Comparison of ENCODE assay signal across 33 mouse cellular contexts in the genomic region with DNA sequence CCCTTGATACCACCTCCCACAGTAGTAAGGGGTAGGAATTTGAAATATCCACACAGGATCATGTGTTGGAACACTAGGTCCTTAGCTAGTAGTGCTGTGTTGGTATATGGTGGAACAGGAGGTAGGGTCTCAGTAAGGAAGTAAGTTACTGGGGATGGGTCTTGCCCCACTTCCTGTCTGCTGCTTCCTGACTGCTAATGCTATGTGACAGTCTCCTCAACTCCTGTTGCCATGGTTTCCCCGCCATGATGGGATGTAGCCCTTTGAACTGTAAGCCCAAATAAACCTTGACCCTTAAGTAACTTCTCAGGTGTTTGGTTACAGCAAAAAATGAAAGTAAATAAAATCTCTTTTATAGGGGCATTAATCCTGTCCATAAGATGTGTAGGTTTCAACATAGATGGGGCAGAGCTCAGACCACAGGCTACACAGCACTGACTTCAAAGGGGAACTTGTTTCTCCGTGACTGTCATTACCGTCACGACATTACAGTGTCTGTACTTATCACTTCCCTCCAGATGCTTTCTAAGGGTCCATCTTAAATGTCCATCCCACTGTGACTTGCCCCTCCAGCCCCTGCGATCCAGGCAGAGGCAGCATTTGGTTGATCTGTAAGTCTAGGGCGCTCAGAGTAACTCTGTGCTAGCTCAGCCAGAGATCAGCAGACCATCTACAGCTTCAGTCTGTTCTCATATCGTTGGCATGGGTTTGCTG. TPM values are rescaled to one million over a fixed set of nuclear protein-coding genes. Genes with fewer than 3 reads are reported as not detected.
A peak's percentile ranks its signal among the peaks of the same experiment; 100 is the strongest.
DNase-seq lines count a peak whose midpoint lies in the region; ATAC-seq and TF ChIP-seq lines count a peak whose summit lies in the region.
"Had no signal": no experiment of that assay in that cellular context is flagged by ENCODE, and none has a peak within 500 bp of the region (broad histone marks: within the 10 kb centered on the region; RNA-seq: fewer than 3 reads in every experiment).

No protein-coding gene starts in this region.

- H3K27ac ChIP-seq in heart, embryonic 12.5 days (ENCODE audit: poor library complexity, severe bottlenecking) = no peak overlapping the region
- H3K27ac ChIP-seq in MEL (ENCODE audit: control insufficient read depth, low read depth, low read length) = peak overlapping the region; percentile 89
- no peak overlapping the region for H3K27ac ChIP-seq in liver, embryonic 13.5 days
- H3K27ac ChIP-seq: forebrain, embryonic 15.5 days; gastrocnemius, adult 2 months; kidney, embryonic 15.5 days; layer of hippocampus, adult 2 months; left cerebral cortex, adult 2 months; limb, embryonic 13.5 days; liver, embryonic 15.5 days; neural tube, embryonic 12.5 days; stomach, postnatal 0 days had no signal

- ATAC-seq in heart, embryonic 12.5 days (ENCODE audit: insufficient number of reproducible peaks, low FRiP score) = peak; percentile 9; the same call in 1 of the 2 replicates
- ATAC-seq in liver, embryonic 13.5 days (ENCODE audit: low read depth) = 0 out of 2 replicates have a peak, but pooled peaks have one; percentile 20
- no peak for ATAC-seq in megakaryocyte-erythroid progenitor cell, adult 5-6 weeks (replicated peaks; ENCODE audit: low FRiP score, low TSS enrichment, poor library complexity, severe bottlenecking)
- ATAC-seq: forebrain, embryonic 15.5 days; hindbrain, embryonic 16.5 days; midbrain, embryonic 16.5 days; Patski had no signal

- peak; percentile 23 to 52; a peak in 2 of 4 replicates for TF ChIP-seq EP300 in MEL (IDR thresholded peaks at IDR 0.05; ENCODE audit: low read depth in 1 of 2, low read length in 2 of 2)

- WGBS in heart, embryonic 12.5 days = 65% methylated on average over 7 of the region's 7 CpGs
- 26% methylated on average over 7 of the region's 7 CpGs for WGBS in liver, embryonic 13.5 days (ENCODE audit: insufficient replicate concordance)

- no peak overlapping the region for H3K9ac ChIP-seq in heart, embryonic 12.5 days
- peak overlapping the region; percentile 59 for H3K9ac ChIP-seq in MEL (ENCODE audit: control insufficient read depth, low read depth, low read length, poor library complexity, severe bottlenecking)
- H3K9ac ChIP-seq in liver, embryonic 13.5 days = no peak overlapping the region
- H3K9ac ChIP-seq: forebrain, embryonic 15.5 days; kidney, embryonic 15.5 days; limb, embryonic 13.5 days; liver, embryonic 15.5 days; neural tube, embryonic 12.5 days had no signal

- intact Hi-C loops in heart, postnatal 10 days (cut with DNase I) = no loop called here

- no peaks in the 10 kb centered on the region for H3K36me3 ChIP-seq in heart, embryonic 12.5 days
- H3K36me3 ChIP-seq in MEL (ENCODE audit: control insufficient read depth in 1 of 2, insufficient read depth in 2 of 2, low read length in 2 of 2) = peaks cover 0 to 33% of the 10 kb centered on the region in 2 experiments; a peak in 2 of 4 replicates
- H3K36me3 ChIP-seq in liver, embryonic 13.5 days = no peaks in the 10 kb centered on the region
- H3K36me3 ChIP-seq: forebrain, embryonic 15.5 days; kidney, embryonic 15.5 days; limb, embryonic 13.5 days; liver, embryonic 15.5 days; neural tube, embryonic 12.5 days had no signal

- no peak for TF ChIP-seq RAD21 in MEL (IDR thresholded peaks at IDR 0.05; ENCODE audit: low read depth, low read length)

- no peak overlapping the region for H3K4me2 ChIP-seq in heart, embryonic 12.5 days
- H3K4me2 ChIP-seq in liver, embryonic 13.5 days = no peak overlapping the region
- H3K4me2 ChIP-seq: forebrain, embryonic 15.5 days; kidney, embryonic 15.5 days; limb, embryonic 13.5 days; liver, embryonic 15.5 days; midbrain, embryonic 11.5 days; neural tube, embryonic 12.5 days had no signal

- TF ChIP-seq CTCF in MEL (IDR thresholded peaks at IDR 0.05 in 2 of 3, conservative IDR thresholded peaks at IDR 0.05 in 1 of 3; ENCODE audit: control insufficient read depth in 1 of 3, insufficient read depth in 1 of 3, low read depth in 2 of 3, low read length in 3 of 3, poor library complexity in 1 of 3, severe bottlenecking in 1 of 3) = no peak

- no peaks in the 10 kb centered on the region for H3K27me3 ChIP-seq in heart, embryonic 12.5 days (replicated peaks)
- no peaks in the 10 kb centered on the region for H3K27me3 ChIP-seq in MEL (ENCODE audit: control insufficient read depth in 1 of 2, insufficient read depth in 2 of 2, low read length in 2 of 2)
- H3K27me3 ChIP-seq in liver, embryonic 13.5 days = no peaks in the 10 kb centered on the region
- H3K27me3 ChIP-seq: forebrain, embryonic 15.5 days; kidney, embryonic 15.5 days; limb, embryonic 13.5 days; liver, embryonic 15.5 days; neural tube, embryonic 12.5 days had no signal

- no peak for TF ChIP-seq POLR2A in MEL (IDR thresholded peaks at IDR 0.05; ENCODE audit: control insufficient read depth in 1 of 2, insufficient read depth in 1 of 2, low read depth in 1 of 2, low read length in 2 of 2, poor library complexity in 1 of 2)

- DNase-seq in heart, postnatal 10 days = no peak
- DNase-seq in 416B (ENCODE audit: low read depth) (peak; percentile 12), MEL (ENCODE audit: low read depth, low spot score) (peak; percentile 76)
- no peak for DNase-seq in liver, embryonic 13.5 days
- DNase-seq in adrenal gland, adult (ENCODE audit: inconsistent age in 2 of 2, low spot score in 1 of 2) = no peak
- DNase-seq: adrenal gland, postnatal 25 days; B cell, adult 2 months; cerebellum, adult 11-12 months; cerebellum, postnatal 14 days; gastrocnemius, adult 2 months; gastrocnemius, postnatal 36 days; heart, postnatal 14 days; kidney, adult 18-20 months; kidney, postnatal 36 days; right cerebral cortex, adult 18-20 months; right cerebral cortex, postnatal 4 days; thymus, adult 18-20 months; thymus, postnatal 25 days had no signal

- peaks cover 6% of the 10 kb centered on the region for H3K9me3 ChIP-seq in heart, embryonic 12.5 days (replicated peaks)
- H3K9me3 ChIP-seq in MEL (replicated peaks; ENCODE audit: insufficient read depth, low read length) = no peaks in the 10 kb centered on the region
- H3K9me3 ChIP-seq in liver, embryonic 13.5 days (replicated peaks) = no peaks in the 10 kb centered on the region
- H3K9me3 ChIP-seq: forebrain, embryonic 15.5 days; kidney, embryonic 15.5 days; limb, embryonic 13.5 days; liver, embryonic 15.5 days; neural tube, embryonic 12.5 days had no signal

- H3K4me1 ChIP-seq in heart, embryonic 12.5 days (replicated peaks) = peaks cover 22% of the 10 kb centered on the region
- H3K4me1 ChIP-seq in MEL (ENCODE audit: control insufficient read depth in 1 of 2, insufficient read depth in 2 of 2, low read length in 2 of 2) = peaks cover 16 to 51% of the 10 kb centered on the region in 2 experiments
- H3K4me1 ChIP-seq in liver, embryonic 13.5 days (replicated peaks) = peaks cover 4% of the 10 kb centered on the region; the same call in 1 of the 2 replicates
- H3K4me1 ChIP-seq: limb, embryonic 13.5 days; liver, embryonic 15.5 days; neural tube, embryonic 12.5 days had no signal

- H3K79me2 ChIP-seq in MEL (ENCODE audit: control insufficient read depth, insufficient read depth, low read length, poor library complexity) = no peaks in the 10 kb centered on the region; the same call in 1 of the 2 replicates

- no peak overlapping the region for H3K4me3 ChIP-seq in heart, embryonic 12.5 days
- peak overlapping the region; percentile 47 to 53 for H3K4me3 ChIP-seq in MEL (ENCODE audit: control insufficient read depth in 1 of 2, insufficient read depth in 1 of 2, low read depth in 2 of 2, low read length in 2 of 2)
- no peak overlapping the region for H3K4me3 ChIP-seq in liver, embryonic 13.5 days (replicated peaks)
- H3K4me3 ChIP-seq: forebrain, embryonic 15.5 days; gastrocnemius, adult 2 months; kidney, embryonic 15.5 days; layer of hippocampus, adult 2 months; left cerebral cortex, adult 2 months; limb, embryonic 13.5 days; liver, embryonic 15.5 days; myocyte; neural tube, embryonic 12.5 days had no signal

TF ChIP-seq in MEL, 35 proteins besides CTCF, POLR2A, EP300 and RAD21 (continues in another document):
- TF ChIP-seq TCF12 (IDR thresholded peaks at IDR 0.05; ENCODE audit: low read depth, low read length) (0 out of 2 replicates have a peak, but pooled peaks have one; percentile 9), TAL1 (IDR thresholded peaks at IDR 0.05; ENCODE audit: low read length) (peak; percentile 86), ETS1 (IDR thresholded peaks at IDR 0.05; ENCODE audit: low read depth, low read length) (peak; percentile 32; the same call in 1 of the 2 replicates), ELF1 (IDR thresholded peaks at IDR 0.05; ENCODE audit: low read depth, low read length) (peak; percentile 64)

RNA-seq across cellular contexts. Expression of a gene that starts 13.7 kb away (rescaled TPM):
- 307 and 309 TPM in 2 replicates for polyA plus RNA-seq in heart, embryonic 12.5 days (2016; fragmentation: Nextera tagmentation; extraction: Ambion mirVana)
- 100 to 1,000 TPM; 319 to 334 TPM for total RNA-seq in heart, postnatal 10 days (2021)
- total RNA-seq in MEL (2012; rRNA removed) = 0.15 TPM in 1 of 2 replicates, not detected in the other
- polyA plus RNA-seq in MEL (2012; ENCODE audit: insufficient read depth in 1 of 2, insufficient read length in 2 of 2, low read depth in 1 of 2, low replicate concordance in 2 of 2, missing spikeins in 1 of 2) = under 1 TPM in 1 of 2 experiments, not detected in 1; 0.28 TPM
- polyA plus RNA-seq in liver, embryonic 13.5 days (2015; fragmentation: Nextera tagmentation; extraction: Ambion mirVana) = 1.6 and 1.7 TPM in 2 replicates
- not detected in 2 replicates for total RNA-seq in megakaryocyte-erythroid progenitor cell, adult 5-6 weeks (2014; fragmentation: Nextera tagmentation)
- not detected in 2 replicates for total RNA-seq in megakaryocyte-erythroid progenitor cell, adult 5-6 weeks (2017)

RNA-seq across cellular contexts. Expression of a gene that starts 29.8 kb away (rescaled TPM):
- 18.2 and 19.0 TPM in 2 replicates for polyA plus RNA-seq in heart, embryonic 12.5 days (2016; fragmentation: Nextera tagmentation; extraction: Ambion mirVana)
- 1 to 10 TPM; 1.9 to 2.8 TPM for total RNA-seq in heart, postnatal 10 days (2021)
- total RNA-seq in MEL (2012; rRNA removed) = 12.1 and 14.0 TPM in 2 replicates
- 10 to 100 TPM in 1 of 2 experiments, not detected in 1; 14.4 TPM for polyA plus RNA-seq in MEL (2012; ENCODE audit: insufficient read depth in 1 of 2, insufficient read length in 2 of 2, low read depth in 1 of 2, low replicate concordance in 2 of 2, missing spikeins in 1 of 2)
- 11.2 and 13.2 TPM in 2 replicates for polyA plus RNA-seq in liver, embryonic 13.5 days (2015; fragmentation: Nextera tagmentation; extraction: Ambion mirVana)
- 21.2 and 21.6 TPM in 2 replicates for total RNA-seq in megakaryocyte-erythroid progenitor cell, adult 5-6 weeks (2014; fragmentation: Nextera tagmentation)
- total RNA-seq in megakaryocyte-erythroid progenitor cell, adult 5-6 weeks (2017) = 10.7 and 24.0 TPM in 2 replicates

RNA-seq across cellular contexts. Expression of a gene that starts 52.6 kb away (rescaled TPM):
- polyA plus RNA-seq in heart, embryonic 12.5 days (2016; fragmentation: Nextera tagmentation; extraction: Ambion mirVana) = 18.7 and 20.3 TPM in 2 replicates
- 10 to 100 TPM; 10.2 to 12.5 TPM for total RNA-seq in heart, postnatal 10 days (2021)
- total RNA-seq in MEL (2012; rRNA removed) = 37.8 and 42.0 TPM in 2 replicates
- 10 to 100 TPM in 1 of 2 experiments, not detected in 1; 78.4 TPM for polyA plus RNA-seq in MEL (2012; ENCODE audit: insufficient read depth in 1 of 2, insufficient read length in 2 of 2, low read depth in 1 of 2, low replicate concordance in 2 of 2, missing spikeins in 1 of 2)
- polyA plus RNA-seq in liver, embryonic 13.5 days (2015; fragmentation: Nextera tagmentation; extraction: Ambion mirVana) = 22.8 and 23.1 TPM in 2 replicates
- 26.9 and 57.7 TPM in 2 replicates for total RNA-seq in megakaryocyte-erythroid progenitor cell, adult 5-6 weeks (2014; fragmentation: Nextera tagmentation)
- total RNA-seq in megakaryocyte-erythroid progenitor cell, adult 5-6 weeks (2017) = 57.6 and 126 TPM in 2 replicates

Comparison
In these comparisons a context has a peak if more than half of its experiments do, and no peak if none do; other contexts are left out.
1. H3K4me3 ChIP-seq: peak in MEL (2 of 2); none in heart, embryonic 12.5 days (single experiment) and liver, embryonic 13.5 days (single experiment).
2. DNase-seq: peak in 416B (single experiment) and MEL (single experiment); none in heart, postnatal 10 days (0 of 2), liver, embryonic 13.5 days (single experiment) and adrenal gland, adult (0 of 2).
3. RNA of a gene that starts 13.7 kb away (total RNA-seq): 319 to 334 TPM in heart, postnatal 10 days; 0.15 TPM in MEL and not detected in megakaryocyte-erythroid progenitor cell, adult 5-6 weeks; every median in the first group is over 100 times any median in the second.